Mouse (Mus musculus) spleen, postnatal 4 days (tissue): ENCODE measurements at regions not wholly inside any gene's neighbourhood (a gene's known extent, or its start where the extent isn't known, plus 50 kb on each side); places are given as distances from the start of the nearest gene placed in this dataset.
"Not testable (repeated sequence)": the region's sequence is repeated elsewhere in the genome, so short reads cannot be mapped to it uniquely, and the experiment has no call there.

ENCODE experiments used
- DNase-seq, 2 experiments: peaks; one replicate each; pipeline ENCODE4 v3.0.0; 2022; ENCODE audit warnings: low spot score in 2 of 2

DNA sequence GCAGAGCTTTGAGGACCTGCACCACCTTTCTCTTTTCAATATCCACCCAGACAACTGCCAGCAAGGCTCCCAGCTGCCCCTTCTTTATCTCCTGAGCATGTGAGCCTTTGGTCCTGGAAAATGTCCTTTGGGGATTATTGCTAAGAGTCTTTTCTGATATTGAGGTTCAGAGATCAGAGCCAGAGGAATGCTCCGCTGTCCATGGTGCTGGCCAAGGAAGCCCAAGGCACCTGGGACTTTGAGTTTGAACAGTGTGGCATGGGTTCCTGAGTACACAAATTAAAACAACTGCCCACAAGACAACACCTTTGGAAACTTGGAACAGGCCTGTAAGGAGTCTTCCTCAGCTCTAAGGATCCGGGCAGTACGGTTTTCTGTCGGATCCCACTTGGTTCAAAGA is 52.6 kb upstream of the Slc28a3 start:
- DNase-seq, result no peak

DNA sequence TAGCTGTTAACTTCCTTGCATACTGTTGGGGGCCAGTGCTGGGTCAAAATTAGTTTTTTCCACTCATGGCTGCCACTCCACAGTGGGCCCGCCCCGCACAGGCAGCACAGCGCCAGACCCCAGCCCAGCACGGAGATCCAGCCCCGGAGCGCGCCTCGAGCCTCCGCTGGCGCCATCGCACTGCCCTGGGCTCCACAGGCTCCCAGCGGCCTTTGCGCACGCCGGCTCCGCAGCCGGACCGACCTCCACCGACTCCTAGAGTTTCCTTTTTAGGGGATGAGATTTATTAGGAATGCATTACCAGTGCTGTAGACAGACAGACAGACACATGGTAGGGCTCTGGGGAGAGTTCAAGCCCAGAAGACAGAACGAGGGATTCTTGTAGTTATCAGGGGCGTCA is 58.0 kb upstream of the Slc28a3 start:
- no peak for DNase-seq

GRCm38 (mm10) chr13:58670206-58670605 is 59.5 kb upstream of the Slc28a3 start:
- DNase-seq, result no peak

- not testable (repeated sequence) for DNase-seq
Measured at GRCm38 (mm10) chr13:58675611-58676010, 64.9 kb upstream of the Slc28a3 start.

DNA sequence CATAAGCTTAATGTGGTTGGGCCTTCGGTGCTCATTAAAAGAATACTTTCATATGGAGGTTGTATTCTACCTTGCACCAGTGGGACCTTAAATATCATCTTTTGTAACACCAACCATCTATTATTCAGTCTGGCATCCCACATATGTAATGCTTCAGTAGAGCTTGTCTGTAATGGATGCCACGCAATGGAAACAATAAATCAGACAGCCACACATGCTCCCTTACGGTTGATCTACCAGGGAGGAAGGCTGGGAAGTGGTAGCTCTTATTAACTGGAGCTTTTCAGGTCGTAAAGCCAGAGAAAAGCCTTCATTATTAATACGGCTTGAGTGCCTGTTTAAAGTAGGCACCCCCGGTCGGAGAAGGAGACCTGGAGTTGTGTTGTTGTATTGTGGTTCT is 66.8 kb upstream of the Slc28a3 start:
- no peak for DNase-seq

DNA sequence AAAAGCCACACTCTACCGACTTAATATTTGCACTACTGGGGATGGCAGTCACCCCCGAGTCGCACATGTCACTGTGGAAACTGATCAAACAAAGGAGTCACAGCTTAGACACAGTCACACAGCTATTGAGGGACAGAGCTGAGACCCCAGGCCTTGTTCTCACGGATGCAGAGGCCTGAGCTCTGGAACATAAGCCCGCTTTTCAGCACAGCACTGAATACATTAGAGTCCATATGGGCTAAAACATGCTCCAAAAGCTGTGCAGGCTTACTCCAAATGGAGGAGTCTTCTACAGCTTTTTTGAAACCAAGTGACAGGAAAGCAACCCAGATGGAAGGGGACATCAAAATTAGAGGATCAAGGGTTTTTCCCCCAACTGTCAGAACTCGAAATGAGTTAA is 69.0 kb upstream of the Slc28a3 start:
- DNase-seq, result no peak

DNA sequence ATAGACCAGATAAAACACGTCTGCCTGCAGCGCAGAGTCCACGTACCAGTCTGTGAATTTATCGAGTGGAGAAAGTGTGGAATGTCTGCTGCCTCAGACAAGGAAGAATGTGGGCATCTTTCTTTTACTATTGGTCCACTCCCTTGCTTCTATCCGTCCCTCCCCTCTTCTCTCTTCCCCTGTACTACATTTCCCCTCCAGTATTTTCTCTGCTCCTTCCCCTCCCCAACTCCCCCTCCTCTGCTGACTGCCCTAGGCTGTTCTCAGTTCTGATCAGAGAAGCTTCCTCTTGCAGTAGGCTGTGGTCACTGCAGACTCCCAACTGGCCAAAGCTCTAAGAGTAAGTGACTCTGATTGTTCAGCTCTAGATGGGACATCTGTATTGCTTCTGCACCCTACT is 76.1 kb upstream of the Slc28a3 start:
- no peak for DNase-seq

DNA sequence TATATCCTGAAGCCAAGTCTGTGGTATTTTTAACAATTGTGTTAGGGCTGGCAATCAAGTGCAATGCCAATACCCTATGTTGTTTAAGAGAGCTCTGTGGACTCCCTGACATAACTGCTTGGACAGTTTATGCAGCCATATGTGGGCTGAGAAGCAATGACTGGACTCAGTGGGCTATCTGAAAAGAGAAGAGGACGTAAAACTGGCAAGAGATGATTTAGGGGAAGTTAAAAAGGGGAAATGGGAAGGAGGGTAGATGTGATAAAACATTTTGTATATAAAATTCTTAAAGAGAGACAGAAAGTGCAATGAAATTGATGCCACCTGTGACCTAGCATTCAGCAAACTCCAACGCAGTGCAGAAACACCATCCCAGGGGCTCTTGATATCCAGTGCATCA is 76.9 kb upstream of the Slc28a3 start:
- no peak for DNase-seq

DNA sequence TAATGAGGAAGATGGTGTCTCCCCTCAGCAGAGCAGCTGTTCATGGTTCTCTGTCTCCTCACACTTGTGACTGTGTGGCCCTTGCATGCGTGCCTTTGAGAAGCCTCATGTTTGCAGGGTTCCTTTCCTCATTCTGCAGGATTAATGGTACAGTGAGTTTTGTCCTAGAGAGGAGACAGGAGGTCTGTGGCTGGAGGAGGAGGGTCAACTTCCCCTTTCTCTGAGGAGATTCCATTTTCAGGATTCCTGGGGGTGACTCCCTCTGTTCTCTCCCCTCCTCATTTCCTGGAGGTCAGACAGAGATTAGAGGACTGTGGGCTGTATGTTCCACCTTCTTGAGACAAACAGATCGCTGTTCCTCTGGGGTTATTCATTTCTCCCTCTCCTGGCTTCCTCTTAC is 77.6 kb upstream of the Slc28a3 start:
- no peak for DNase-seq

GRCm38 (mm10) chr13:58694703-58695102 is 84.0 kb upstream of the Slc28a3 start:
- no peak for DNase-seq

GRCm38 (mm10) chr13:58695964-58696363 is 85.3 kb upstream of the Slc28a3 start:
- DNase-seq, result no peak

GRCm38 (mm10) chr13:58700021-58700420 is 89.3 kb upstream of the Slc28a3 start:
- no peak for DNase-seq

DNA sequence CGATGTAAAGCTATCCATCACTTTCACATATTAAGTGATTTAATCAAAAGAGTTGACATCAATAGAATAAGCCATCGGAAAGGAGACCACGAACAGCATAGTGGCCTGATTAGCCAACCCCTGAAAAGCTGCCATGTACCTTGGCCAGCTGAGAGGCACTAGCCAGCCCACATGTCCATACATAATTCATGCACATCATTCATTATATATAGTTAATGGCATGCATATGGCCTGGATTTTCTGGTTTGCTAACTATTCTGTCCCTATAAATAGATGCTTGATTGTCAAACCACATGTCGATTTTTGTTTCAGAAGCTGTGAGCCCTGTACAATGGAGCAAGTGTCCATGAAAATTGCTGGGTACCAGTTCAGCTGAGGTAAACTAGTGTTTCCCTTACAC is 93.5 kb upstream of the Slc28a3 start:
- DNase-seq, result no peak

DNA sequence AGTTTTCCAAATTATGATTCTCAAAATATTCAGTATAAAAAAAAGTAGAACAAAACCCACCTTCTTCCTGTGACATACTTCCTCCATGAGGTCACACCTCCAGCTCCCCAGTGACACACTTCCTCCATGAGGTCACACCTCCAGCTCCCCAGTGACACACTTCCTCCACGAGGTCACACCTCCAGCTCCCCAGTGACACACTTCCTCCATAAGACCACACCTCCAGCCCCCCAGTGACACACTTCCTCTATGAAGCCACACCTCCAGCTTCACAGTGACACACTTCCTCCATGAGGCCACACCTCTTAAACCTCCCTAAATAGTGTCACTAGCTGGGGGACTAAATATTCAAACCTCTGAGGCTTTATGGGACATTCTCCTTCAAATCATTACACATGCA is 89.8 kb upstream of the Ntrk2 start:
- no peak for DNase-seq

- DNase-seq, result no peak
Measured at GRCm38 (mm10) chr13:58730500-58731105, 75.8 kb upstream of the Ntrk2 start.

DNA sequence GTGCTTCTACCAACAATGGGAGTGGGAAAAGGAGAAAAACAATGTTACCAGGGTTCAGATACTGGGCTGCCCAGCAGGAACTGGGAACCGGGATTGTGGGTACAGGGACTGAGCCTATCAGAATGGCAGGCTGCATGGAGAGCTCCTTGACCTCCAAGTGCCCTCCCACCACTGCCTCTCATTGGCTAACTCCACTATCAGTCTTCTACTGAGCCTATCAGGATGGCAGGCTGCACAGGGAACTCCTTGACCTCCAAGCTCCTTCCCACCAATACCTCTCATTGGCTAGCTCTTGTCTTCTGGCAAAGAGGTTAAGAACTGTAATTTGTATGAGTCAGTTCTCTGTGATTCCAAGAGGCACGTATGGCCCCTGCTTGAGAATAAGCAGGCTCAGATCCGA is 73.6 kb upstream of the Ntrk2 start:
- no peak for DNase-seq

GRCm38 (mm10) chr13:58733615-58734014 is 72.8 kb upstream of the Ntrk2 start:
- DNase-seq, result no peak

- DNase-seq, result peak in 1 of 2 experiments; percentile 49
Measured at GRCm38 (mm10) chr13:58735577-58735976, 70.8 kb upstream of the Ntrk2 start.

- DNase-seq, result no peak
Measured at GRCm38 (mm10) chr13:58740731-58741130, 65.6 kb upstream of the Ntrk2 start.

GRCm38 (mm10) chr13:58746056-58746455 is 60.3 kb upstream of the Ntrk2 start:
- DNase-seq, result no peak

- no peak for DNase-seq
Measured at GRCm38 (mm10) chr13:58747685-58748084, 58.7 kb upstream of the Ntrk2 start.

DNA sequence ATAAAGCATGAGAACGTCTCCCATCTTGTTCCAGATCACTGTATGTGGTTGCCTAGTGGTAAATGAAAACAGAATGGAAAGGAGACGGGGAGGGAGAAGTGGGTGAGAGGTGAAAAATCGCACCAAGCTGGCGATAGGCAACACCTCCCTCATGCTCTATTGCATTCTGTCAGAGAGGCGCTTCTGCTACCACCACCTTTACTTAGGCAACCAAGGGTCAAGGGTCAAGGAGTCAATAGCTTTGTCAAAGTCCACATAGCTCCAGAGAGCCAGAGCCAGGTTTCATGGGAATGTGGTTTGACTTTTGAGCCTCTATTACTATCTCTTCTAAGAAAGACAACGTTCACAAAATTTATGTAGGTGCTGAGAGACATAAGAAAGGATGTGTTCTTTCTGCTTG is 50.2 kb upstream of the Ntrk2 start:
- no peak for DNase-seq
